Mouse (Mus musculus): ENCODE measurements around the gene Kcnq1.

Kcnq1 gene

DNA sequence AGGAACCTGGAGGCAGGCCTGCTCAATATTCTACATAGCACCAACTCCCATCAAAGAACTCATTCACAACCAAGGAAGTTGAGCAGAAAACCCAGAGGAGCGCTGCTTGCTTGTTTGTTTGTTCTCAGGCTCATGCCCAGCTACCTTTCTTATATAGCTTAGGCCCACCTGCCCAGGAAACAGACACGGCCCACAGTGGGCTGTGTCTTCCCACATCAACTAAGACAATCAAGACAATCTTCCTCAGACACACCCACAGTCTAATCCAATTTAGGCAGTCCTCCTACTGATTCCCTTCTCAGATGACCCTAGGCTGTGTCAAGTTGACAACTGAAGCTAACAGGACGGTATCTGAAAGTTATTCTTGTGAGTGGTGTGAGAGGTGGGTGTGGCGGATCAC lies at the start of gene Kcnq1:
Kcnq1 (plus strand) TSS at position 301 of the 400 bp plus-strand sequence.
- DNase-seq (ENCODE audit: low spot score in 2 of 2): no peak

DNA sequence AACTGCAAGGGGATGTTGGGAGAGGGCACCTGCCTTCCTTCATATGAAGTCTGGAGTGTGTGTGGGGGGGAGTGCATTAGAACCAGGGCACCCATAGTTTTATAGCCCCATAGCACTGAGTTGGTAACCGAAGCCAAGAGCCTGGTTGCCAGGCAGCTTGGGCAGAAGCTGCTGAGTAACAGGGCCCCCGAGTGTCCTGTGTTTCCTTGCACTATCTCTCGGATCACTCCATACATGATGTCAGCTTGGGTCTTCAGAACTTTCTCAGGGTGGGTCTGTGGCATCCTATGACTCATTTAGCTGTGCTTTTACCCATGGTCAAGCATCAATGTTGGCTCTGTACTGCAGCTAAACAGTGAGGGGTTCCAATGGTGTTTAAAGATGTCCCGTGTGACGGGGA lies 49.1 kb upstream of the Kcnq1 start:
- DNase-seq (ENCODE audit: low spot score in 2 of 2): no peak

DNA sequence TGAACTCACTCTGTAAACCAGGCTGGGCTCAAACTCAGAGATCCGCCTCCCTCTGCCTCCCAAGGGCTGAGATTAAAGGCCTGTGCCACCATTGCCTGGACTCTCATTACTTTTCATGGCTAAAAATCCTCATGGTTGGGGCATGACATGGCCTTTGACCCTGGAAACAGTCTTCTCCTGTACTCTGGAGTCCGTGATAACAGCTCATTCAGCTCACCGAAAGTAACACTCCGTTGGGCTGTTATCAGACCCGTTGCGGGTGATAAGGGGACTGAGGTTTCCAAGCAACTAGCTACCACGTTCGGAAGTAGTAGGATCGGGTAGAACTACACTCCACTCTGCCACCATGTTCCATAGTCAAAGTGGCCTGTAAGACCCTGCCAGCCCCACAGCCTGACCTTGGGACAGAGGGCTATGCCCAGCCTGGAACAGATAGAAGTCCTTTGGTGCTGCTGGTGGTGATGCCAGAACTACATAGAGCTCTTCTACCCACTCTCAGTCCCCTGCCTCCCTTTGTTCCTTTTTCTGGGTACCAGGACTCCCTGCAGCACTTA lies 48.4 kb upstream of the Kcnq1 start:
- DNase-seq (ENCODE audit: low spot score in 2 of 2): no peak

DNA sequence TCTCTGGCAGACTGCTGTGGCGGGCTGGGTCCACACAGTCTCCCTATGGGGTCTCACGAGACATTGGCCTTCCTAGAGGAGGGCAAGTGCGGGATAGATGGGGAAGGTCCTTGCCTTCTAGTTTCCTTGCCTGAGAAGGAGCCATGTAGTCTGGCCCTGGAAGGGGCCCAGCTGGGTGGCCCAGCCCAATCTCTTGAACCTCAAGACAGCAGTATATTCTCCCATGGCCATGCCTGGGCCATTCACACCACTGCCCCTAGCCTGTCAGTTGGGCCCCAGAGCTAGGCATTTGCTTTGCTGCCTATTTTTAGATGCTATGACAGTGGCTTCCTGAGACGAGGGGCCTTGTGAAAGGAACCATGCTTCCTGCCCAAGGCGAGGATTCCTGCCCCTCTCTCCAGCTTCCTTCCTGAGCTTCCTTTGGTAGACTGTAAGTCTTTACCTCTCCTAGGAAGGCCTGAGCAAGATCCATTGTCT lies 47.9 kb upstream of the Kcnq1 start:
- DNase-seq (ENCODE audit: low spot score in 2 of 2): no peak

DNA sequence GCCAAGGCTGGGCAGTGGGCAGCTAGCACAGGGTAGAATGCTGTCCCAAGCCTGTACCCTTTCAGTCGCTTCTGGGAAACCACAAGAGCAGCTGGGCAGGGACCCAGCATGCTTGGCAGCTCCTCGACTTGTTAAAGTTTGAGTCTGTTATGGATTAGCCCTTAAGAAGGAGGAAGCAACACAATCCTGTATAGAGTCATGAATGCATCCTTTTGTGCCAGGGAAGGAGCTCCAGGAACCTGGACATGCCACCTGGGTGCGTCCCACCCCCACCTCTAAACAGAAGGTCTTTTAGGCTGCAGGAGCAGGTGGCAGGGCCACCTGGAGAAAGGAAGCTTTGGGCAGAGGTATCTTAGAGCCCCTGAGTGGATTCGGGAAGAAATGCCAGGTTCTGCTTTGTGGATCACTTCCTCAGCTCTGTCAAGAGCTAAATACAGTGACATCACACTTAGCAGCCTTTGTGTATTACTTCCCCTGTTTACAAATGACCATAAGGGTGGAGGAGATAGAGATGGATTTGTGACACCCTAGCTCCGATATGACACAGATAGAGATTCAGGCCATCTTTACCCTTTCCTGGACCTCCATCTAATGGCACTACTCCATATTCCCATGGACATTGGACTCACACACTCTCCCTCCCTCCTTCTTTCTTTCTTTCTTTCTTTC lies 46.8 kb upstream of the Kcnq1 start:
- peak; percentile 75 to 78 for DNase-seq (ENCODE audit: low spot score in 2 of 2)

DNA sequence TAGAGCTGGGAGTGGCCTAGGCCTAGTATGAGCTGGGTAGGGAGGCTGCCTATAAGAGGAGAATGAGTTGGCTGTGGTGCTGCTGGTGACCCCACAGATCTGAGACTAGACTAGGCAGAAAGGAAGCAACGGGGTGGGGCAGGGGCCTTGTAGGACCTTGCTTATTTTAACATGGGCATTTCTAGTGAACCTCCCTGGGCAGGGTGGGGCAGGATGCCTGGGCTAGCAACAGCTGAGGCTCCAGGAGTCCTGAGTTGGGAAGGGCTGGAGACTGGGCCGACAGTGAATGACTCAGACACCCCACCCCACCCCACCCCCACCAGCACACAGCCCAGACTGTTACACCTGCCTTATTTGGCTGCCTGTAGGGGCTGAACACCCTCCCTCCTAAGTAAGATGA lies 43.5 kb upstream of the Kcnq1 start:
- DNase-seq (ENCODE audit: low spot score in 2 of 2): no peak

DNA sequence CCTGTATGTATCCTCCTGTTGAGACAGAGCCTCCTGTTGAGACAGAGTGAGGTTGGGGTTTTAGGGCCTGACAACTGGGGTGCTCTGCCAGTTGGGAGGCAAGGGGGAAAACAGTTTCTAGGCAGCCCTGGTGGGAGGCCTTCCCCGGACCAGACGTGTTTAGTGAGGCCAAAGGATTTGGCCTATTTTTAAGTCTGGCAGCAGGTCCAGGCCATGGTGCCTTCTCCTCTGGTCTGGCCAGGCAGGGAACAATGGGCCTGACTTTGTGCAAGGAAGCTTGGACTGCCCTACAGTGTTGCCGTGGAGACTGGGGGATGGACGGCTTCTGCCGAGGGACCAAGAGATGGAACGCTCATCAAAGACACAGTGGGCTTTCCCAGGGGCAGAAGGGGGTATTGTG lies 41.9 kb upstream of the Kcnq1 start:
- peak; percentile 80 to 83 for DNase-seq (ENCODE audit: low spot score in 2 of 2)

DNA sequence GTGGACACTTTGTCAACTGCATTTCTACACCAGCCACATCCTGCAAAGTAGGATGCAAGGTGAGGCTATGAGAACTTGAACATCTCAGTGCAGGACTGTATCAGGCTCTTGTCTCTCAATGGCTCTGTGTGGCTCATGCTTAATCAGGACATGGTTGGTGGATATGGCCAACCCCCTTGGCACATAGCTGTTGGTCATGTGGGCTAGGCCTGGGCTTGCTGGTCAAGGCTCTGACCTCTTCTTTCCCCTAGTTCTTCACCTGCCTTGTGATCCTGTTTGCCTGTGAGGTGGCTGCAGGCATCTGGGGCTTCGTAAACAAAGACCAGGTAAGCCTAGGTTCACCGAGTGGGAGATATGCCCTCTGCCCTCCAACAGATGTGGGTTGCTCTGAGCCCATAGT lies 40.5 kb upstream of the Kcnq1 start:
- DNase-seq (ENCODE audit: low spot score in 2 of 2): no peak

DNA sequence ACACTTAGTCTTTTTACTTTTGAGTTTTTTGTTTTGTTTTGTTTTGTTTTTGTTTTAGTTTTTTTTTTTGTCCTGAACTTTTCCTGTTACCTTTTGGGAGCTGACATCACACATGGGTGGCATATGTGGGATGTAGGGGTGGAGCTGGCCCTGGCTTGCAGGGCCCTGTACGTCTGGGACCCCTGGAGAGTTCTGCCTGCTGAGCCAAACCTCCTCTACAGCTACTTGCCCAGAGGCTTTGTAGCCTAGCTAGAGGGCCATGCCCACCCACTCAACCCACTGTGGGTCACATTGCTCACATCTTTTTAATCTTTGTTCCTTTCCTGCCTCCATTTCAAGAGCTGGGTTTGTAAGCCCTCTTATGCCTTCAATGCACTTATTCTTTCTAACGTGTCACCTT lies 38.7 kb upstream of the Kcnq1 start:
- no peak for DNase-seq (ENCODE audit: low spot score in 2 of 2)

DNA sequence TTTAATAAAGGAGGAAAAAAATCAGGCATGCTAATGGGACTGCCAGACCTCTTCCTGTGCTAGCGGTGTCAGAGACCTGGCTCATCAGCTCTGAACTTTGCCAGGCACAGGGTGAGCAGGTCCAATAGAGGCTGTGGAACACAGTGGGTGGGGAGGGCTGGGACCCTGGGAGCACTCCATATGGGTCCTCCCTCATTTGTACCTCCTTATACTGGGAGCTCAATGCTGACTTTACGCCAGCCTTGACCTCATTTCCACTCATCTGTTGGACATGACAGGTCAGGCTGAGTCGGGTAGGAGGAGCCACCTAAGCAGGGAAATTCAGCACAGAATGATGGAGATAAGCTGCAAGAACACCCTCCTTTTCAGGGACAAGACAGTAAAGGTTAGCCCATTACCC lies 38.3 kb upstream of the Kcnq1 start:
- DNase-seq (ENCODE audit: low spot score in 2 of 2): no peak

DNA sequence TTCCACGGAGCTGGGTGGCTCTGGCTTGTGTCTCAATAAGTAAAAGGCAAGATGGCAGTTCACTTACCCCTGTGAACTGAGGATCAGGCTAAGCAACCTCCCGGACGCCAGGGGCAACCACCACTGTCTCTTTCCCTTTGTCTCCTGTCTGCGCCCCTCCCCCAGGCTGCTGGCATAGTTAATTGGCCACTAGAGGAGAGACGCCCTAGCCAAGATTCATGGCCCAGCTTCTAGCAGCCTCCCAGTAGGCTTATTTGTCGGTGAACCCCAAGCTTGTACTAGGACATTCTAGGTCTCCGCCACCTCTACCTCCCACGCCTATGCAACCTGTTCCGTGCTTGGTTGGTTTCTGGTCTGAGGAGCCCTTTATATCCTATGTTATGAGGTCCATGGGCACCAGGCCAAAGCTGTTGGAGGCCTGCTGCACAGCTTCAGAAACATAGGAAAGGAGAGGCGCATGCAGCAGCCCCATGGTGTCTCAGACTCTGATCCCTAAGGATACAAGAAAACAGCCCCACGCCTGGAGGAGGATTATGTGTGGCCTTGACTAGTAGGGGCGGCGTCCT lies 37.8 kb upstream of the Kcnq1 start:
- DNase-seq (ENCODE audit: low spot score in 2 of 2): peak; percentile 73 to 80

DNA sequence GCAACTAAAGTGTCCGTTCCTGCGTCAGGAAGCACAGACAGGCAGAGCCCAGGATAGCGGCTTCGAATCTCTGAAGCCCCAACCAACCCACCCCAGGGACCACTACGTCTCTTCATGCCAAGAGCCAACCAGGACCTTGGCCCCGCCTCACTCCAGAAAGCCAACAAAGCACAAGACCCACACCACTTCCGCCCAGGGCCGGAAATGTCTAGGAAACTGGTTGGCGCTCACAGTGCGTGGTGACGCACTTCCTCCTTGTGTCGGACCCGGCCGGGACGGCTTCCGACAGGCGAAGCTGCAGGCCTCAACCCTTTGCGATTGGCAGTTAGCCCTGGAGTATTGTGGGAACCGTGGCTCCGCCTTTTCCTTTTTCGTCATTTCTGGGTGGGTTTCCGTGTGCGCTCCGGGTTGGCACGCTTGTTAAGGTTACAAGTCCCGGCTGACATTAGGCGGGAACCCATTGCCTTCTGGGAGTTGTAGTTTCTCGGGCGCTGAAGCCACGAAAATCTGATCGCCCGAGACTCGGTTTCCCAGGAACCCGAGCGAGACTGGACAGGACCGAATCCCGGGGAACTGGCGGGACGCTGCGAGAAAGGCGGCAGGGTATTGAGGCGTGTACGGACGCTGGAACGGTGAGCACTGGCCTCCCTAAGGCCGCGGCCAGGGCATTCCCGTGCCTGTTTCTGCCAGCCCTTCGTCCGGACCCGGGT lies 37.1 kb upstream of the Kcnq1 start, which contains the start of gene Tssc4:
Tssc4 (plus strand) TSS at position 368 of the 710 bp plus-strand sequence.
- peak; percentile 99 to 100 for DNase-seq (ENCODE audit: low spot score in 2 of 2)

DNA sequence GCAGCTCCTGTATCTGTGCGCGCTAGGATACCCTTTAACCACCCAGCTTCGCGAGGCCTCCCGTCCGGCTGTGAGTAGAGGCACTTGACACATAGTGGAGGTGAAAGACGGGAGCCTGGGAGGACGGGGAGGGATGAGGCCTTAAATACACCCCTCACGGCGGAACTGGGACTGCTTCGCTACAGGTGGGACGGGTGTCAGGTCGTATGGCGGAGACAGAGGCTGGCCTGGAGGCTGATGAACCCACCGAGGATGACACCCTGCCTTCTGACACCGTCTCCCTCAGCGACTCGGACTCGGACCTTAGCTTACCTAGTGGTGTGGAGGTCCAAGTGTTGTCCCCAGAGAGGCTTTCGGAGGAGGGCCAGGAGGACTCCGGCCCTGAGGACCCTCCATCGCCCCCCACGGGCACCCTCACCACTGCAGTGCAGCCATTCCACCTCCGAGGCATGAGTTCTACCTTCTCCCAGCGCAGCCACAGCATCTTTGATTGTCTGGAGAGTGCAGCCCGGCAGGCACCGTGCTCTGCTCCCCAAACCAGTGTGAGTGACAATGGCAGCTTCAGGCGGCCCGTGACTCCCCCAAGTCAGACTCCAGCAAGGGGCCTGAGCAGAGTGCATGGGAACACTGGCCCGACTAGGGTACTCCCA lies 36.3 kb upstream of the Kcnq1 start:
- DNase-seq (ENCODE audit: low spot score in 2 of 2): peak in 1 of 2 experiments; percentile 44

DNA sequence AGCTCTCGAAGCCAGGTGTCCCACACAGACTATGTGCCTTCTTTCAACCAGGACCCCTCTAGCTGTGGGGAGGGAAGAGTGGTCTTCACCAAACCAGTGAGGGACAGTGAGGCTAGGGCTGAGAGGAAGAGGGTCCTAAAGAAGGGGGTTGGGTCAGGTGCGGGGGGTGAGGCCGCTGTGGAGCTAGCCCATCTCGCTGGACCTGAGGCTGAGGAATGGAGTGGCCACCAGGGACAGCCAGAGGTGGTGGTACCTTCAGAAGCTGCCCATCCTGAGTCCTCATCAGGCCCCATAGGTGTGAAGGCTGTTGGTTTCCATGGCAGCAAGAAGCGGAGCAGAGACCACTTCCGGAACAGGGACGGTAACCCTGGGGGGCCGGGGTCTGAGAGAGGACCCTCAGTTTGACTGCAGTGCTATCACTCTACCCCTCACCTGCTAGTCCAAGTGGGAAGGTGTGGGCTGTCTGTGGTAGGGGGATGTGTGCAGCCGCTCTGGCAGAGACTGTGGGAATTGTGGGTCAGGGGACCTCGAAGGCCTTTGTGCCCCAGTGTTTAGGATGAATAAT lies 35.6 kb upstream of the Kcnq1 start:
- no peak for DNase-seq (ENCODE audit: low spot score in 2 of 2)

DNA sequence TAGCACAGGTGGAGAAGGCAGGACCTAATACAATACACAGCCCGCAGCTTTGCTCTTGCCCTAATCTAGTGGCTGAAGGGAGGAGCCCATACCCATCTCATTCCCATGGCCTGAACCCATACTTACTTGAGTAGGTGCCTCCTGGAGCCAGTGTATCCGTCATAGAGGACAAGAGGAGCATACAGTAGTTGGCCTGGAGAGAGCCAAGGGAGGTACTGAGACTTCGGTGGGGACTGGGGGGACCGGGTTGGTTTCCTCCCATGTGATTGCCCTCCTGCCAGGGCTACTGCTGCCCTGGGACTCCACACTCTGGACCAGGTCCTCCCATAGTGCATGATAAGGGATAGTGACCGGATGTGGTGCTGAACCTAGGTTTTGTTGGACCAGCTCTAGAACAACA lies 33.6 kb upstream of the Kcnq1 start:
- no peak for DNase-seq (ENCODE audit: low spot score in 2 of 2)

DNA sequence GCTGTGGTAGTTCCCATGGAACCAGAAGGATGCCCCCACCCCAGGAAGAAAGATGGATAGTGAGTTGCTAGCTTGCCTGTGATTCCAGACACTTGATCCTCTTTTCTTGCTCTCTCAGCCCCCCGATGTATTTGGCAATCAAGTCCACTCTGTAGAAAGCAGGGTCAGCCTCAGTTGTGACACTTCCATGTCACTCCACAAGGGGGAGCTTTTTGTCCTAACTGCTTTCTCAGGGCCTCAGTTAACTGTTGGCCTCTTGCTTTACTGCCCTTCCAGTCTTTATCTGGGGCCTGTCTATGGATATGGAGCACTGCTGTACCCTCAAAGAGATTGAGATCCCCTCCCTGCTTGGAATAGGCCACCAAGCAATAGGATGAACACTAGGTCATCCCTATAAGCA lies 33.1 kb upstream of the Kcnq1 start:
- DNase-seq (ENCODE audit: low spot score in 2 of 2): peak in 1 of 2 experiments; percentile 55

DNA sequence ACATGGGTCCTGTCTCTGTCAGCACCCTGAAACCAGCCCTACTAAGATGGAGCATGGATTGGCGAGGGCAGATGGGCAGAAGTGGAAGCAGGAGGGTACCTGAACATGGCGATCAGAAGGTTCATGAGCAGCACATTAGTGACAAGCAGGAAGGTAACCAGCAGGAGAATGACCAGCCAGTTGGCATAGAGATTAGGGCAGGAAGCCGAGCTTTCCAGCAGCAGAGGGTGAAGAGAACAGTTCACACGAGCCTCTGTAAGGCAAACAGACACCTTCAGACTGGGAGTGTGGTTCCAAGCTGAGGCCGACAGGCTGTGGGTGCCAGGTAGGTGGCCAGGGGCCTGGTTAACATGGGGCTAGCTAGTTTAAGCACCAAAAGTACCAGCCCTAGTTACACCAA lies 30.8 kb upstream of the Kcnq1 start:
- DNase-seq (ENCODE audit: low spot score in 2 of 2): no peak

DNA sequence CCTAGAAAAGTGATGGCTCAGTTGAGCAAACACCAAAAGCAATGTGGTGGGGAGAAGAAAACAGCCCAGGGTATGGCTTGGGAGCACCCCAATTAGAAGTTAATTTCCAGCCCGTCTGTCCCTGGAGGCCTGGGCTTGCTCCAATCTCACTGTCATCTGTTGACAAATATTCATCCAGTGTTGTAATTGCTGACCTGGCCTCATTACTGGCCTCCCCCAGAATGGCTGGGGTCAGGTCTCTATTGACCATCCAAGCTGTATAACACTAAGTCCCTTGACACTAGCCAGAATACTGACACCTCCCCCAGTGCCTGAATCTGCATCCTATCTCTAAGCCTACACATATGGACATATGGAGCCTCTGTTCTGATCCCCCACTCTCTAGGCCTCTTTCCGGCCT lies 28.8 kb upstream of the Kcnq1 start:
- no peak for DNase-seq (ENCODE audit: low spot score in 2 of 2)

DNA sequence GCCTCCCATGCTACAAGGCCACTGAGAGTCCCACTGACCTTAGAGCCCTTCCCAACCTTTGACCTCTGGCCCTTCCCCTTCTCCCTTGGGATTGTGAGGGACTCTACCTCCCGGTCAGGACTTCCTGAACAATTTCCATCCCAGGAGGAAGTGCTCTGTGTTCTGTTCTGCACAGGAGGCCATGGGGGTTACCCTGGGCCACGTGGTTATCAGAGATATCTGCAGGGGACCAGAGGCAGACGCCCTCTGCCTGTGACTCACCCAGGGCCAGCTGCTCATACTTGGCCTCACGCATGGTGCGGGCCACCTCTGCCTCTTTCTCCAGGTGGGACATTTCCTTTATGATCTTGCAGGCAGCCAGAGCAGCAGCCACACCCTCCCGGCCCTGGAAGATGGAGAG lies 24.1 kb upstream of the Kcnq1 start:
- DNase-seq (ENCODE audit: low spot score in 2 of 2): no peak

DNA sequence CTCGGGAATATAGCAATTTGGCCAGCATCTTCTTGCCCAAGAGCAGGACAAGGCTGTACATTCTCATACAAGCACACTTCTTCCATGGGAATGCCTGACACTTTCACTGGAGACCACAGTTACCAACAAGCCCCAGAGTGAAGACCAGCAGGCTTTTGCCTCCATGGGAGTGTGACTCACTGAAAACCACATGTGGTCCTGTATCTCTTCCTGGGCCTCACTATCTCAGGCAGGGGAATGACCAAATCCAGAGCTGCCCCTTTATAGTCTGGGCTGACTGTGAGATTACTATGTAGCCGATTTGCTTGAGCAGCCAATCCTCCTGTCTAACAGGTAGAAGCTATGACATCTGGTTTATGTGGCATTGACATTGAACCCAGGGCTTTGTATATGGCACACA lies 22.5 kb upstream of the Kcnq1 start:
- DNase-seq (ENCODE audit: low spot score in 2 of 2): no peak

DNA sequence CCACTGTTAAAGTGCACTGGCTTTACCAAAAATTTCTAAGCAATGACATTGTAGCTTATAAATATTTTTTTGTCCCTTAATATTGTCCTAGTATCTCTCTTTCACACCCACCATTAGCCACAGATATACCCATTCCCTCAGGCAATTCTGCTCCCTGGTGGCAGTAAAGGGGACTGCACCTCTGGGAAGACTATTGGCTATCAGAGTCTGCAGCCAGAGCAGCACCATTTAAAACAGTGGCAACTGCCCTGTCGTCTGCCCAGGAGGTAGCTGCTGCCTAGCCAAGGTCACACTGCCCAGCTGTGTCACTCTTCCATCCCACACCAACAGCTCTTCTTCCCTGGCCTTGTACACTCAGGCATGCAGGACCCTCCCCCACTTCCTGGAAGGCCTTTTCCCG lies 19.8 kb upstream of the Kcnq1 start:
- DNase-seq (ENCODE audit: low spot score in 2 of 2): peak in 1 of 2 experiments; percentile 62

DNA sequence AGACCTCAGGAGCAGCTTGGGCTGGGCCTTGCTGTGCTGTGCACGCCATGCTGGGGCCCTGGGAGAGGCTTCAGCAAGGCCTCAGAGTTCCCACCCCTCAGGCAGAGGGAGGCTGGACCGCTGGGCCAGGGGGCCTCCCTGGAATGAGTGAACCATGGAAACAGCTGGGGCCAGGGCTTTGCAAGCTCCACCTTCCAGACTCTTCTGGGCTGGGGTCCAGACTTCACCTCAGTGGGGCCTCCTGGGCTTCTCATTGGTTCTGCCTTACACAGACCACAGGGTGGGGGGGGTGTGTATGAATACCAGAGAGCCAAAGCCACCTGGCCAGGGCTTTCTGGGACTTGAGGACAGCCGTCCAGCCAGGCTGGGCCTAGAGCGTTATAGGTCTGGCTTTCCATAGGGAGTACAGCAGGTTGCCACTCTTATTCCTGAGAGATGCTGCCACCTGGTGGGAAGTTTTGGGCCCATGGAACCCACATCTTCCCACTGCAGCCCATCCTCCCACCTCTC lies 19.0 kb upstream of the Kcnq1 start:
- DNase-seq (ENCODE audit: low spot score in 2 of 2): peak in 1 of 2 experiments; percentile 46

Data from right cerebral cortex, postnatal 10 days (tissue).